In genomic region chr13:57017553-57018341, GRCm38 (mm10) we compare ENCODE assay signal across 13 mouse cellular contexts.
DNase-seq lines count a peak whose midpoint lies in the region; ATAC-seq and TF ChIP-seq lines count a peak whose summit lies in the region.
"Had no signal": no experiment of that assay in that cellular context is flagged by ENCODE, and none has a peak within 500 bp of the region (broad histone marks: within the 10 kb centered on the region; RNA-seq: fewer than 3 reads in every experiment).

No protein-coding gene starts in this region.

- H3K27me3 ChIP-seq in midbrain, embryonic 14.5 days (ENCODE audit: control insufficient read depth, insufficient read depth, low read length): no peaks in the 10 kb centered on the region
- H3K27me3 ChIP-seq in heart, embryonic 12.5 days (replicated peaks): no peaks in the 10 kb centered on the region
- H3K27me3 ChIP-seq: forebrain, embryonic 12.5 days; heart, embryonic 15.5 days; limb, embryonic 13.5 days had no signal

- no peak overlapping the region for H3K4me3 ChIP-seq in left cerebral cortex, adult 2 months
- H3K4me3 ChIP-seq in midbrain, embryonic 14.5 days (replicated peaks; ENCODE audit: low read depth, low read length): no peak overlapping the region
- H3K4me3 ChIP-seq in heart, embryonic 12.5 days: no peak overlapping the region
- H3K4me3 ChIP-seq: forebrain, embryonic 12.5 days; heart, embryonic 15.5 days; limb, embryonic 13.5 days had no signal

- WGBS in midbrain, embryonic 14.5 days: 81% methylated on average over 11 of the region's 11 CpGs
- WGBS in heart, embryonic 12.5 days: 67% methylated on average over 11 of the region's 11 CpGs

- peak; percentile 85 for DNase-seq in right cerebral cortex, adult 18-20 months
- DNase-seq in right cerebral cortex, postnatal 4 days: no peak
- DNase-seq in left cerebral cortex, adult 2 months (ENCODE audit: extremely low spot score in 1 of 2, low spot score in 2 of 2): peak; percentile 68 to 70
- DNase-seq in midbrain, embryonic 14.5 days: no peak
- DNase-seq: kidney, adult 18-20 months; lung, postnatal 10 days had no signal

- H3K9ac ChIP-seq in midbrain, embryonic 14.5 days (replicated peaks; ENCODE audit: low read length): no peak overlapping the region
- no peak overlapping the region for H3K9ac ChIP-seq in heart, embryonic 12.5 days
- H3K9ac ChIP-seq: forebrain, embryonic 12.5 days; heart, embryonic 15.5 days; limb, embryonic 13.5 days had no signal

- TF ChIP-seq CTCF in left cerebral cortex, adult 2 months (IDR thresholded peaks at IDR 0.05): no peak

- no peaks in the 10 kb centered on the region for H3K9me3 ChIP-seq in midbrain, embryonic 14.5 days (ENCODE audit: control insufficient read depth, low read length)
- no peaks in the 10 kb centered on the region for H3K9me3 ChIP-seq in heart, embryonic 12.5 days (replicated peaks)
- H3K9me3 ChIP-seq: forebrain, embryonic 12.5 days; heart, embryonic 15.5 days; limb, embryonic 13.5 days had no signal

- H3K4me1 ChIP-seq in midbrain, embryonic 14.5 days (ENCODE audit: control insufficient read depth, insufficient read depth, low read length): no peaks in the 10 kb centered on the region
- H3K4me1 ChIP-seq in heart, embryonic 12.5 days (replicated peaks): no peaks in the 10 kb centered on the region
- H3K4me1 ChIP-seq: heart, embryonic 15.5 days had no signal

- intact Hi-C loops in left cerebral cortex, adult 2 months (cut with DNase I): loop anchor here (1.0 to 5.0 kb wide), 3 partner anchors 72 to 240 kb away; no protein-coding TSS in a partner anchor

- H3K36me3 ChIP-seq in midbrain, embryonic 14.5 days (ENCODE audit: control insufficient read depth, insufficient read depth, low read length): no peaks in the 10 kb centered on the region
- no peaks in the 10 kb centered on the region for H3K36me3 ChIP-seq in heart, embryonic 12.5 days
- H3K36me3 ChIP-seq: forebrain, embryonic 12.5 days; heart, embryonic 15.5 days; limb, embryonic 13.5 days had no signal

- peak; percentile 96 for ATAC-seq in frontal cortex, adult (ENCODE audit: low TSS enrichment)
- no peak for ATAC-seq in CD4-positive, CD25-positive, alpha-beta regulatory T cell, adult 4 months
- ATAC-seq in midbrain, embryonic 14.5 days (ENCODE audit: low FRiP score, low TSS enrichment): no peak
- ATAC-seq in heart, embryonic 12.5 days (ENCODE audit: insufficient number of reproducible peaks, low FRiP score): no peak
- ATAC-seq: Patski had no signal

- H3K4me2 ChIP-seq in midbrain, embryonic 14.5 days (ENCODE audit: low read length): no peak overlapping the region
- no peak overlapping the region for H3K4me2 ChIP-seq in heart, embryonic 12.5 days
- H3K4me2 ChIP-seq: forebrain, embryonic 12.5 days; heart, embryonic 15.5 days; limb, embryonic 13.5 days had no signal

- no peak overlapping the region for H3K27ac ChIP-seq in left cerebral cortex, adult 2 months
- no peak overlapping the region for H3K27ac ChIP-seq in midbrain, embryonic 14.5 days (replicated peaks; ENCODE audit: low read depth, low read length)
- no peak overlapping the region for H3K27ac ChIP-seq in heart, embryonic 12.5 days (ENCODE audit: poor library complexity, severe bottlenecking)
- H3K27ac ChIP-seq: forebrain, embryonic 12.5 days; heart, embryonic 15.5 days; limb, embryonic 13.5 days had no signal

Comparison
In these comparisons a context has a peak if more than half of its experiments do, and no peak if none do; other contexts are left out.
1. DNase-seq: peak in right cerebral cortex, adult 18-20 months (single experiment) and left cerebral cortex, adult 2 months (2 of 2); none in right cerebral cortex, postnatal 4 days (single experiment) and midbrain, embryonic 14.5 days (single experiment).